Mouse (Mus musculus): ENCODE measurements around the gene Pla2g2e.
A peak's percentile ranks its signal among the peaks of the same experiment; 100 is the strongest.
"Not testable (repeated sequence)": the region's sequence is repeated elsewhere in the genome, so short reads cannot be mapped to it uniquely, and the experiment has no call there.

Gene Pla2g2e

DNA sequence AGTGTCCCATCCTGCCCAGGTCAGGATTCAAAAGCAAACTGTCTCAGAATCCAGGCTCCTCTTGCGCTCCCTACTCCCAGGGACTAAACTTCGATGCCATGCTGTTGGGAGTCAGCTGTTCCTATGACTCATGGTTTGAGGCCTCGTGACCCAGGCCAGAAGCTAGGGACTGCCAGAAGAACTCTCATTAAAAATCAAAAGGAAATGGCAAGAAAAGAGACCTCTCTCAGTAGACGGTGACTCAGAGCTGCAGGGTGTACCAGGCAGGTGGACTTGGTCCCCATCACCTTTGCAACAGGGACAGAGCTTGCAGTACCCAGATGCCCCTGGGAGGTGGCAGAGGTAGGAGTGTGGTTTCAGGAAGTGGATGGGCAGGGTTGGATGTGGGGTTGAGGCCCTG, at the start of gene Pla2g2e:
Gene Pla2g2e, plus strand, starts transcription at position 212 of the 400 bp plus-strand sequence.
- DNase-seq = no peak

DNA sequence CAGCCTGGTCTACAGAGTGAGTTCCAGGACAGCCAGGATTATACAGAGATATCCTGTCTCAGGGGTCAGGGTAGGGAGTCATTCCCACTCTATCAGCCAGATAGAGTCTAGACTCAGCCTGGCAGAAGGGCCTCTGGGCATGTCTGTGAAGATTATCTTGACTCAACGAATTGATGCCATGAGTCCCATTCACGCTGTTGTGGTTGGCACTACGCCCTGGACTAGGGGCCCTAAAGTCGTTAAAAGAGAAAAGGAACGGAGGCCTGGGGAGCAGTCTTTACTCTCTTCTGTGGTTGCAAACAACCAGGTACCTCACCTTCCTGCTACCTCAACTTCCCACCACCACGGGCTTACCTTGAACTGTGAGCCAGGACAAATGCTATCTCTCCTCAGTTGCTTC, 37.9 kb upstream of the Pla2g2e start:
- DNase-seq = no peak

DNA sequence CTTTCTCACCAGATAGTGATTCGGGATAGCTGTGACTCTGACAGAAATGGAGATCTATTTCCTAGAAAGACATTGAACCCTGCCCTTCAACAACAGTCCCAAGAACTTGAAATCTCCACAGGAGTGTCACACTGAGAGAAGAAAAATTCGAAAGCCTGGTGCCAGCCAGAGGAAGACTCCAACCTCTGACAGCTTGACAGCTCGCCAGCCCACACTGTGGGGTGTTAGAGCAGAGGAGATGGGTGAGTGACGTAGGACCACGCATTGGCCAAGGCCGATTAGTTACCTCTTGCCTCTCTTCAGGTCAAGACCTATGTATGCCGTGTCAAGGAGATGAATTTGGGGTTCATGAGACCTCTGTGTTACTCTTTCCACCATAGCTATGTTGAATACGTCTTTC, 37.0 kb upstream of the Pla2g2e start:
- DNase-seq = no peak

- no peak for DNase-seq
Observed at GRCm38 (mm10) chr4:138841386-138841785, 36.4 kb upstream of the Pla2g2e start.

DNA sequence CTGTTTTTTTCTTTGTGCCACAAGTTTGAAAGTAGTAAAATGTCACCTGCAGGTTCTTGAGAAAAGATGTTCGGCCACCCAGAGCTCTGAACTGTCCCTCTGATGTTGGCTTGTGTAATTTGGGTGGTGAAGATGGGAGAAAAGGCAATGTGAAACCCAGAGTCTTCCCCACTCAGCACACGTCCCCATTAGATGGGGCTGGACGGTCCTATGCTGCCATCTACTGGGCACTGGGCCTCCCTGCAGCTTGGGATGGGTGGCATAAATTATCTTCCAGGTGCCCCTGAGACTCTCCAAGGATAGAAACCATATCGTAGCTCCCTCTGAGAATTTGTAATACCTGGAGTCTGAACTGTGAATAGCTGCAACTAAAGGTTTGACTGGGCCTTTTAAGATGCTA, 26.3 kb upstream of the Pla2g2e start:
- DNase-seq = peak in 1 of 2 experiments; percentile 17

GRCm38 (mm10) chr4:138852961-138853360, 24.8 kb upstream of the Pla2g2e start:
- DNase-seq = no peak

DNA sequence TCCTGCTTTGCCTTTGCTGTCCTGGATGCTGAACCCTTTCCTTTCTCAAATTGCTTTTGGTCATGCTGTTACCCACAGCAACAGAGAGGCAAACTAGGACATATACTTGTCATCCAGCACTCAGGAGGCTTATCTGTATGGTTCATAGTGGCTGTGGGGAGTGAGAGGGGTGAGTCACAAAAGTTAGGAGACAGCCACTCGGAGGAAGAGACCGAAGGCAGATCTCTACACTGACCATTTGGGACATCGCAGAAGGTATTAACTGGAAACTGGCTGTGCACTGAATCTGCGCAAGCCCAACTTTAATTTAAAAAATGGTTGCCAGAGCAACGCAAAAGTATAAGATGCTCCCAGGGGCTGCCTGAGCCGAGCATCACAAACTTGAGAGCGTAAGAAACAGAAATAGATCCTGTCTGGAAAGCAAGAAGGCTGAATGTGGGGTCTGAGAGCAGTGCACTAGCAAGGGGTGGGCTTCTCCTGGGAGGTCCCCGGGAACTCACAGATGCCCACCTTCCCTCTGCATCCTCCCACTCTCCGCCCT, 22.6 kb upstream of the Pla2g2e start:
- no peak for DNase-seq

- peak; percentile 23 to 30 for DNase-seq
Observed at GRCm38 (mm10) chr4:138856491-138856890, 21.3 kb upstream of the Pla2g2e start.

- DNase-seq = no peak
Observed at GRCm38 (mm10) chr4:138857576-138857975, 20.2 kb upstream of the Pla2g2e start.

DNA sequence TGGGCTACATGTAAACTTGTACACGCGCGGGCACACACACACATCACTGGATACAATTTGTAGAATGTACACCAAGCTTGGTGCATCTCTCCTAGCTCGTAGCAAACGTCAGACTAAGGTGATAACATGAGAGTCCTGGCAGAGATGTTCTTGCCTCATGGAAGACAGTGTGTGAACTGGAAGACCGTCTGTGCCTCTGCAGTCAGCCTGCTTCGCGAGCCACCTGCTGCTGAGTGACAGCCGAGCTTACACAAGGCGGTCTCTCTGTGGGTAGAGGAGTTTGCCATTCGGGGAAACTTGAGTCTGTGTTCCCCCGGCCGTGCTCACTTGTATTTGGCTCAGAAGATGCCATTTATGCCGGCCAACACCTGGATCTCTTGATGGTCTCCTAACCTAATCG, 19.3 kb upstream of the Pla2g2e start:
- no peak for DNase-seq

DNA sequence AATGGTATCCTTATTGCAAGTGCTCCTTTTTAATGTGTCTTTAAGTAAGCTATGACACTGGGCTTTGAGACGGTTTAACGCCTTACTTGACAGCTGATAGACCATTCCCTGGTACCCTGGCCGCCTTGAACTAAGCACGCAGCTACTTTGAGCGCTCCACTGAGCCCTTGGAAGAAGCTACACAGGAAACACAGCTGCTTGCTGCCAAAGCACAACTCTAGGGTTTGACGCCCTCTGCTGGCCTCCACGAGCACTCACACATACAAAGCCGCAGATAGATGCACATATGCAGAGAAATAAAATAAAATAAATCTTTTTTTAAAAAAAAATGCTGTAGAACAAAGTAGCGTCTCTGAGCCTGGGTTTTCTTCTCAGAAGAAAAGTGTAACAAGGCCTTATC, 18.5 kb upstream of the Pla2g2e start:
- no peak for DNase-seq

GRCm38 (mm10) chr4:138859728-138860127, 18.0 kb upstream of the Pla2g2e start:
- no peak for DNase-seq

- no peak for DNase-seq
Observed at GRCm38 (mm10) chr4:138863344-138863998, 14.3 kb upstream of the Pla2g2e start, which contains the start of gene Pla2g5. Gene Pla2g5, minus strand, starts transcription at chr4:138863482.

DNA sequence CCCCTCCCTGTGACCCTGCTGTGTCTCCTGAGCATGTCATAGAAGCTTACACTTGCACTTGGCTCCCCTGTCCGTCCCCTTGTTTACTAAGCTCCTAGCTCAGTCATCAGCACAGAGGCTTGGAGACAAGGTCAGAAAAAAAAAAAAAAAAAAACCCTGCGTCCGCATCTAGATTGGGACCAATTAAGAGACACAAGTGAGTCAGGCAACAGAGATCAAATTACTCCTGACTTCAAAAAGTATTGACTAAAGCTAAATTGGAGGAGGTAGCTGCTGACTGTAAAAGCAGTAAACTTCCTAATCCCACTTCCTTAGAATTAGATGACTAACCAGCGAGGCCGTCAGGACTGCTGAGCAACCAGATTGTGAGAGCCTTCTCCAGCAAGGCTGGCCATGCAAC, 12.7 kb upstream of the Pla2g2e start:
- no peak for DNase-seq

- DNase-seq = no peak
Observed at GRCm38 (mm10) chr4:138865991-138866390, 11.8 kb upstream of the Pla2g2e start.

- peak in 1 of 2 experiments; percentile 30 for DNase-seq
Observed at GRCm38 (mm10) chr4:138866413-138866812, 11.3 kb upstream of the Pla2g2e start.

GRCm38 (mm10) chr4:138868666-138869065, 9.1 kb upstream of the Pla2g2e start:
- no peak for DNase-seq

DNA sequence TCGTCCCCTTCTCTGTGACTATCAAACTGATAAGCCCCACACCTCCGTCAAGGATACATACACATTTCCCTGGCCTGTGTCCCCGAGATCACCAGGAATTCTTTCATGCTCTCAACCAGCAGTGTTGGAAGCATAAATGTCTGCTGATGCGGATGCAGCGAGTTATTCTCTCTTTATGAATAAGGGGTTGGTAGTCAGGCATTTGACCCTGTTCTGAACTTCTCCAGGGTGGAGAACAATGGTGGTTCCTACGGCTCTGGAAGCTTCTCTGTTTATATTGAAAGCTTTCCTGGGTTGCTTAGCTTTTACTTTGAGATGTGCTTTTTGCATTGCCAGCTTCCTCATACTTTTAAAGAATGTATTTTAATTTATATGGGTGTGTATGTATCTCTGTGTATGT, 3.9 kb upstream of the Pla2g2e start, which contains the start of gene Gm13030:
Gene Gm13030, minus strand, starts transcription at position 101 of the 400 bp plus-strand sequence.
- no peak for DNase-seq

DNA sequence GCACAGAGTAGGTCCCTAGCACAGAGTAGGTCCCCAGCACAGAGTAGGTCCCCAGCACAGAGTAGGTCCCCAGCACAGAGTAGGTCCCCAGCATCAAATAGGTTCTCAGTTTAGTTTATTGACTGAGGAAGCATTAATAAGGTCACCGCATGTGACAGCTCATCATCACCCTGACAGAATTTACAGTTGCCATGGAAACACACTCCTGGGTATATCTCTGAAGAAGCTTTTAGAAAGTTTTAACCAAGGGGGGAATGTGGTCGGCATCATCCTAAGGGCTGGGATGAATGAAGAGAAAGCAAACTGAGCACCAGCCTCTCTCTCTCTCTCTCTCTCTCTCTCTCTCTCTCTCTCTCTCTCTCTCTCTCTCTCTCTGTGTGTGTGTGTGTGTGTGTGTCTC, 2.5 kb upstream of the Pla2g2e start:
- DNase-seq = not testable (repeated sequence)

- no peak for DNase-seq
Observed at GRCm38 (mm10) chr4:138875986-138876385, 1.8 kb upstream of the Pla2g2e start.

- no peak for DNase-seq
Observed at GRCm38 (mm10) chr4:138878783-138879182, 1.0 kb downstream of the Pla2g2e start.

DNA sequence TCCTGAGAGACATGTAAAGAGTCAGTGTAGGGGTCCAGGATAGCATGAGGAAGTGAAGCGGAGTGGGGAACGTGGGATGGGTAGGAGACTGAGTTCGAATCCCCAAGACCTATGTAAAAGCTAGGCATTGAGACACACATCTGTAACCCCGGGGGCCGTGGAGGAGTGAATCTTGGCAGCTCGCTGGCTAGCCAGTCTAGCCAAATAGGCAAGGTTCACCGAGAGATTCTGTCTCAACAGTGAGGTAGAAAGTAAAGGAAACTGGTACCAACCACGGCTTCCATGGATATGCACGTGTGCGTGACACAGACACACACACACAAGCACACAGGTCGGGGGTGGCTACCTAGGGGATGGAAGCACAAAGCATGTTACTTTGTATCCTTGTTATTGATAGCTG, 2.1 kb downstream of the Pla2g2e start:
- DNase-seq = no peak

DNA sequence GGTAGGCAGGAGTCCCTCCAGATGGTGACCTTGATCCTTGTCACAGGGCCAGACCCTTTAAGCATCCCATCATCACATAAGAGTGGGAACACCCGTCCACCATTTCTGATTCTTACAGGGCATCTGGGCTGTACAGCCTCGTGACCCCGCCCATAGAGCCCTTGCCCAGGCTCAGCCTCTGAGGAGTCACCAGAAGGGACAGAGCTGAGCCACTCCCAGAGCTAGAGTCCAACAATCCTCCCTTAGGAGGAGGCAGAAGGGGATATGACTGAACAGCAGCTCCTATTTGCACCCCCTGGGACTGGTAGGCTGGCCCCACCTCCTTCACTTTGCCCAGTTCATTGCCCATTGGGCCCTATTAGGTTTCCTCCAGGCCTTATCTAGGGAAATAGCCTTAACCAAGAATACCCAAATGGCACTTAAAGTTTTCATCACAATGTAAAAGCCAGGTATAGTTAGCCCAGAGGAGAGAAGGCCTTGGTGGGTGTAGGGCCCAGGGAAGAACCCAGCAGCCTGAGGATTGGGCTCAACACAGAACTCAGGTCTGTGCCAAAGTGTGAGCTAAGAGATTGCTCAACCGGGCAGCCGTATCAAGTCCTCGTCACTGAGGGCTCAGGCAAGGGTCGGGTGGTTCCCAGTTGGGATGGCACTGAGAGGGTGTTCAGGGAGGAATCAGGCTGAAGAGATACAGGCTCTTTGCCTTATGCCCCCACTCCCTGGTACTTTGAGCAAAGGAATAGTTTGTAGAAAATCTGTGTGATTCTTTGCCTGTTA, 3.3 kb downstream of the Pla2g2e start:
- no peak for DNase-seq

DNA sequence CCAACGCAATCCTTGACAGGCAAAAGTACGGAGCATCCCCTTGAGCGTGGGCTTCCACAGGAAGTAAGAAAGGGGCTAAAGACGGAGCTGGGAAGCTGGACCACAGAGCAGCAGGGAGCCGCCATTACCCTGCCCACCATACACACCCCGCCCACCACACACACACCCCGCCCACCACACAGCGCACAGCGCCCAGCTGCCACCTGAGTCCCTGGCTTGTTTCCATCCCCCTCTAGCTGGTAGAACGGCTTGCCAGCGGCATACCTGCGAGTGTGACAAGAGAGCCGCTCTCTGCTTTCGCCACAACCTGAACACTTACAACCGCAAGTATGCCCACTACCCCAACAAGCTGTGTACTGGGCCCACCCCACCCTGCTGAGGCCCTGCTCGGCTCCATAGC, 4.4 kb downstream of the Pla2g2e start:
- no peak for DNase-seq
